Mouse (Mus musculus) lung, embryonic 14.5 days (tissue): Measurements from ENCODE around the gene Slc35b4. TPM values are rescaled to one million over a fixed set of nuclear protein-coding genes. Genes with fewer than 3 reads are reported as not detected.

Experiments
- ATAC-seq: fragments of 200-750 bp; cut with Nextera tagmentation; 2 replicates; pipeline ENCODE4 v1.8.0; 2017; ENCODE audit warnings: mild to moderate bottlenecking, moderate TSS enrichment, moderate library complexity; ENCODE audit not compliant: insufficient read depth
- DNase-seq: peaks from one replicate; pipeline ENCODE4 v3.0.0-alpha.2; 2015
- H3K27ac ChIP-seq: fragments of 300-500 bp; sonication (generic); 2 replicates; pipeline ENCODE4 v1.5.1; 2014; ENCODE audit warnings: low read depth, mild to moderate bottlenecking, moderate library complexity
- H3K27me3 ChIP-seq: fragments of 300-500 bp; sonication (generic); 2 replicates; pipeline ENCODE4 v1.6.1; 2014; ENCODE audit warnings: low read length, control low read depth; ENCODE audit not compliant: insufficient read depth
- H3K36me3 ChIP-seq: fragments of 300-500 bp; sonication (generic); 2 replicates; pipeline ENCODE4 v1.6.1; 2014; ENCODE audit warnings: control low read depth; ENCODE audit not compliant: insufficient read depth
- H3K4me1 ChIP-seq: fragments of 300-500 bp; sonication (generic); 2 replicates; pipeline ENCODE4 v1.6.1; 2014; ENCODE audit warnings: antibody characterized with exemption, control low read depth; ENCODE audit not compliant: insufficient read depth
- H3K4me2 ChIP-seq: fragments of 300-500 bp; sonication (generic); 2 replicates; pipeline ENCODE4 v1.6.1; 2014; ENCODE audit warnings: mild to moderate bottlenecking
- H3K4me3 ChIP-seq: fragments of 300-500 bp; sonication (generic); 2 replicates; pipeline ENCODE4 v1.5.1; 2014; ENCODE audit warnings: low read depth, low read length
- H3K9ac ChIP-seq: fragments of 300-500 bp; sonication (generic); 2 replicates; pipeline ENCODE4 v1.6.1; 2014
- H3K9me3 ChIP-seq: fragments of 300-500 bp; sonication (generic); 2 replicates; pipeline ENCODE4 v1.6.1; 2016; ENCODE audit warnings: low read depth, low read length, control low read depth
- CTCF ChIP-seq: IDR thresholded peaks from 2 replicates; pipeline ENCODE4 v1.5.1; 2016; ENCODE audit warnings: antibody characterized with exemption, low read depth
- whole genome bisulfite sequencing: fragments of 180-500 bp; shearing (Covaris S2); extraction: QIAGEN DNeasy Blood & Tissue Kit; methylation state at CpG from one replicate; pipeline ENCODE4 v1.1.7; 2014; 5-methylcytosine and 5-hydroxymethylcytosine counted together
- polyA plus RNA-seq: library from polyadenylated mRNA; unstranded; fragments of >200 nt; fragmentation: Nextera tagmentation; extraction: Ambion mirVana; gene quantifications from 2 replicates; pipeline ENCODE4 v1.2.1, GENCODE M21; 2014

The Slc35b4 gene
- polyA plus RNA-seq, 1 experiment from 2014 or later, result 71.2 TPM

DNA sequence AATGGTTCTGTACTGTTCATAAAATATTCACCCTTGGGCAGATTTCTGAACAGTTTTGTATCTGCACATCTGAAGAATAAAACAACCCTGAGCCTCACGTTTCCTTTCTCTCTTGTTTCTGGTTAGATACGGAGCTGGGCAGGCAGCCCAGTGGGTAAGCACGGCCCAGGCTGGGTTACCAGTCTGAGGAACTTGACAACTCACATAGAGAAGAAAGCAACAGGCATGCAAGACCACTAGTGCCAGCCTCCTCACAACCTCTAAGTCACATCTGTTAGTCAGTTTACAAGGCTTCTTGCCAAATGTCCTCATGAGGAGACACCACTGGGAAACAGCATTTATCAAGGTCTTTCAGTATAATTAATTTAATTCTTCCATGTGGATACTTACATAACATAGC, 8.1 kb downstream of the Slc35b4 start:
- Histone ChIP-seq H3K4me1 (no peaks in the 10 kb centered on the region), H3K27ac (no peak overlapping the region), H3K4me3 (no peak overlapping the region), H3K9me3 (no peaks in the 10 kb centered on the region), H3K9ac (no peak overlapping the region), H3K27me3 (no peaks in the 10 kb centered on the region), H3K4me2 (no peak overlapping the region), H3K36me3 (peaks cover 60% of the 10 kb centered on the region)
- DNase-seq (no peak), ATAC-seq (no peak)
- 76% methylated on average over 3 of the region's 3 CpGs for WGBS
- TF ChIP-seq CTCF, result no peak

DNA sequence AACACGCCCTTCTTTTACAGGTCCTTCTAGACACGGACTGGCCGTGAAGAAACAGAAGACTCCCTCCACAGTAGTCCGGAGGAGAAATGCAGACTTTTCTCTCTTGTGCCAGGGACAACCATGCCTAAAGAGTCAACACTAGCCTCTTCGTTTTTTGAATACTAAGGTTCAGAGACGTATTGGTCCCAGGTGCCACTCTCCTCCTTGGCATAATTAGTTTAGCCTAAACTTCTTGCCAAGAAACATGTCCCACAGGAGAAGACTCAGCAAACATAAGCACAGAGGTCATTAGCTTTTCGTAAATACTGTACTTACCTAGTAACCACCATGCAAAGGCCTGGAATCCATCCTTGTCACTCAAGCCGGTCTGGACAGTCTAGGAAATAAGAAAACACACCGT, 13.9 kb downstream of the Slc35b4 start:
- H3K4me1 ChIP-seq, result peaks cover 13% of the 10 kb centered on the region; the same call in 1 of the 2 replicates
- WGBS, result 72% methylated on average over 9 of the region's 9 CpGs
- no peak overlapping the region for H3K4me3 ChIP-seq
- TF ChIP-seq CTCF, result no peak
- no peak for ATAC-seq
- H3K27ac ChIP-seq, result no peak overlapping the region
- H3K36me3 ChIP-seq, result peaks cover 90% of the 10 kb centered on the region
- no peak for DNase-seq
- H3K4me2 ChIP-seq, result no peak overlapping the region
- no peaks in the 10 kb centered on the region for H3K9me3 ChIP-seq
- no peaks in the 10 kb centered on the region for H3K27me3 ChIP-seq
- no peak overlapping the region for H3K9ac ChIP-seq

DNA sequence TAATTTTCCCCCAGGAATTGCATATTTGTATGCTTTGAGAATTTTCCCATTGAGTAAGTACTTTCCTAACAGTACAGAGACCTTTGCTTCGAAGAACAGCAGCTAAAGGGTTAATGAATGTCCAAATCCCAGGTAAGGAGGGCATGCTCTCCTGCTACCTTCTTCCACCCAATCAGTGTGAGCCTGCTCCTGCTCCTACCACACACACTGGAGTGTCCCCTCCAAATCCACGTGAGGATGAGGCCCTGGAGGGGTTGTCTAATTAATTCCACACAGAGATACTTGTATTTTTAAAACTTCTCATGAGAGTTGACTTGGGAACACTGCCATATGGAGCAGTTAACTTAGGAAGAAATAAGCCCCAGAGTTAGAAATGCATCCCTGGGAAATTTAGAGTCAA, 14.3 kb downstream of the Slc35b4 start:
- H3K27me3 ChIP-seq, result no peaks in the 10 kb centered on the region
- WGBS, result 62% methylated on average over 2 of the region's 2 CpGs
- no peaks in the 10 kb centered on the region for H3K9me3 ChIP-seq
- no peak for ATAC-seq
- H3K4me3 ChIP-seq, result no peak overlapping the region
- H3K9ac ChIP-seq, result no peak overlapping the region
- H3K4me2 ChIP-seq, result no peak overlapping the region
- no peak overlapping the region for H3K27ac ChIP-seq
- no peak for TF ChIP-seq CTCF
- H3K4me1 ChIP-seq, result peaks cover 13% of the 10 kb centered on the region; the same call in 1 of the 2 replicates
- peaks cover 94% of the 10 kb centered on the region for H3K36me3 ChIP-seq
- DNase-seq, result no peak

DNA sequence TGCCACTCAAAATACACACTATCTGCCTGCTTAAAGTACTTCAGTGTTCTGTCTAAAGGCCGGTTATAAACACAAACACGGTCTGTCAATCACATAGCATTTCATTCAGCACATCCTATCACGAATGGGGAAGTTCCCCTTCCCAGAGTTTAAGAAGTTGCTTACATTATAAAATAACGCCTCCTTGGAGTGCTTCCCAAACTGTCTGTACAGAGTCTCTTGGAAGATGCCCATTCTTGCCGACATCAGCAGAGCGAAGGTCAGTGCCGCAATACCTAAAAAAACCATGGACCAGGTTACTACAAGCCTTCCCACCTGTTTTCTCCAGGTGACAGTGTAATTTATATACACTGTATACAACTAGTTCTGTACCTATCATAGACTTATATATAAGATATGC, 15.4 kb downstream of the Slc35b4 start:
- no peak overlapping the region for H3K4me2 ChIP-seq
- no peak overlapping the region for H3K9ac ChIP-seq
- peaks cover 17% of the 10 kb centered on the region for H3K4me1 ChIP-seq
- DNase-seq (peak; percentile 55), ATAC-seq (no peak)
- no peak overlapping the region for H3K27ac ChIP-seq
- no peaks in the 10 kb centered on the region for H3K27me3 ChIP-seq
- TF ChIP-seq CTCF, result no peak
- H3K36me3 ChIP-seq, result peaks cover 94% of the 10 kb centered on the region
- no peak overlapping the region for H3K4me3 ChIP-seq
- WGBS, result 64% methylated on average over 7 of the region's 7 CpGs
- no peaks in the 10 kb centered on the region for H3K9me3 ChIP-seq

DNA sequence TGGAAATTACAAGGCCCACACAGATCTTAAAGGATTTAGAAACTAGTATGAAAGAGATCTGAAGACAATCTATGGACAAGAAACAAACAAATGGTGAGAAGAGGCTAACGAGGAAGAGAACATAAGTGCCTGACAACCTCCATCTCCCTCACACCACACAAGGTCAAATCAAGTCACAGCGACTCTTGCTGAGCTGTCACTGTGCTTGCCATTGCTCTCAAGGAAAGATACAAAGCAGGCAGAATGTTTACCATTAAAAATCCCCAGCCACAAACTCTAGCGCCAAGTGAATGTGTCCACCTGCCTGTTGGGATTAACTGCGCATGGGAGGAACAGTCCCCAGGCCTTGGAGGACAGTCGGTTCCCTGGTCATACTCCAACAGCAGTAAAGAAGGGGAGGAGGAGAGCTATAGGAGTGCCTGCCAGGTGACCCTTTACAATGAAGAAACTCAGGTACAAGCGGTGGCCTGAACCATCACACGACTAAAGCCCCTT, 16.0 kb downstream of the Slc35b4 start:
- ATAC-seq, result peak; percentile 50; the same call in 1 of the 2 replicates
- 60% methylated on average over 7 of the region's 7 CpGs for WGBS
- no peak overlapping the region for H3K4me3 ChIP-seq
- no peaks in the 10 kb centered on the region for H3K27me3 ChIP-seq
- no peak overlapping the region for H3K9ac ChIP-seq
- no peaks in the 10 kb centered on the region for H3K9me3 ChIP-seq
- H3K4me2 ChIP-seq, result no peak overlapping the region
- H3K4me1 ChIP-seq, result peaks cover 24% of the 10 kb centered on the region
- peak overlapping the region; percentile 81 for H3K27ac ChIP-seq
- H3K36me3 ChIP-seq, result peaks cover 88% of the 10 kb centered on the region
- DNase-seq, result peak; percentile 60
- TF ChIP-seq CTCF, result no peak

DNA sequence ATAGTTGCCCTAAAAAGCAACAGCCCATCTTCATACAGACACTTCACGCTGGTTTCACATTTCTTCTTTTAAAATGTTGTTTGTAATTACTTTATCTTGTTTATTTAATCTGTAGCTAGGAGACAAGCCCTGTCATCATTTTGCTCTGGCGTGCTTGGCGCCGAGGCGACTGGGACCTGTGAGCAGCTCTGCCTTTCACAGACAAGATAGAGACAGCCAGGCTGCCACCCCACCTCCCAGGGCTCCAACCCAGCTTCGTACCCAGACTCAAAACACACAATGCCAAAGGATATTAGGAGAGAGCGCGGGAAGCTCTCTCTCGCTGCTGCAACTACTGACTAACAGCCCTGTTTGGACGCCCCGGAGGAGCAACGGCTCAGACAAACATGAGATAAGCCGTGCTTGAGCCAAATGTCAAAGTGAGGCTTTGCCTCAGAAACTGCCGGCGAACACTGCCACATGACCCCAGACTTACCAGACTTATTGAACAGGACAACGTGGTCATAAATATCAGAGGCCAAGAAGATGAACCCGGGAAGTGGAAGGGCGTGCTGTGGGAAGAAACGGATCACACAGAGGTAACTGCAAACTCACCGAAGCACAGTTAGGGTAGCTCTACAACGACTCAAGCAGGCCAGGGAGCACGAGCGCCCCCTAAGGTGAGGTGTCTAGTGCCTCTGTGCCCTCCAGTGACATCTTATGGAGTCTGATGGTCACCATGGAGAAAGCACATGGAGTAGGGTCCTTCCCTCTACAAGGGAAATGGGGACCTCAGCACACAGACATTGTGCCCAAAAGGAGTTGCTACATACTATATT, 16.7 kb downstream of the Slc35b4 start:
- Histone ChIP-seq H3K27ac (peak overlapping the region; percentile 81), H3K4me1 (peaks cover 30% of the 10 kb centered on the region), H3K27me3 (no peaks in the 10 kb centered on the region), H3K9me3 (no peaks in the 10 kb centered on the region), H3K36me3 (peaks cover 85% of the 10 kb centered on the region), H3K4me2 (0 out of 2 replicates have a peak overlapping the region, but pooled peaks have one; percentile 3), H3K4me3 (no peak overlapping the region), H3K9ac (no peak overlapping the region; the same call in 1 of the 2 replicates)
- DNase-seq (peak; percentile 75), ATAC-seq (peak; percentile 72)
- 26% methylated on average over 23 of the region's 23 CpGs for WGBS
- TF ChIP-seq CTCF, result peak; percentile 52
